8 mouse cellular contexts compared by ENCODE assay signal in the genomic region with DNA sequence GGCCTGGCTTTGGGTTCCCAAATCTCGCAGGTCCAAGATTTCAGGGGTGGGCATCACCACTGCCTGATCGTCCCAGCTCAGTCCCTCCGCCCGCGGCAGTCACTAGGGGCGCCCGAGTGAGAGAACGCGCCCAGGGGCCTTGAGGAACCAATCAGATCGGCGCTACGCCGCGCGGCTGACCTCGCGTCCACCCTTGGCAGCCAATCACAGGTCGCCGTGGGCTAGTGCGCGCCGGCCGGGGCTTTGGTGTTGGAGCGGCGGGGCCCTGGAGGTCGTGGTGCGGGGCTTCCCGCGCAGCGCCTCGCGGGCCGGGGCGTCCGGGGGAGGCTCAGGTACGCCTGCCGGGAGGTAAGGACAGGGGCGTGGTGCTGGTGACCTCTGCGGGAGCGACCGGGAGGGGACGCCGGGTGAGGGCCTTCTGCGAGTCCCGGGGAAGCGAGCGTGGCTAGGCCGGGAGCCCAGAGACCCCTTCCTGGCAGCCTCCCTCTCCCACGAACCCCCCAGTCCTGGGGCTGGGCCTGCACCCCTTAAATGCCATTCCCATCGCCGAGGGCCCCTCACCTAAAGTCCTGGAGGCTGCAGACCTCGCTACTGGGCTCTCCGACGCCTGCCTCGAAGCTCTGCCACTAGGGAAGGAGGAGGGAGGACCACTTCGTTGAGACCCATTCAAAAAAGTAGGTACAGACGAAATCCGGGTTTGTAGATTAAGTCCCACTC. TPM values are rescaled to one million over a fixed set of nuclear protein-coding genes. Genes with fewer than 3 reads are reported as not detected.
DNase-seq lines count a peak whose midpoint lies in the region; ATAC-seq and TF ChIP-seq lines count a peak whose summit lies in the region.

Gene Zfp280b, plus strand, starts transcription at position 249 of the 717 bp plus-strand sequence.

- H3K4me1 ChIP-seq in bone marrow, adult 2 months (ENCODE audit: control insufficient read depth, insufficient read depth, low read length) = no peaks in the 10 kb centered on the region; the same call in 1 of the 2 replicates
- H3K4me1 ChIP-seq in embryonic facial prominence, embryonic 15.5 days = no peaks in the 10 kb centered on the region
- peaks cover 6% of the 10 kb centered on the region; the same call in 1 of the 2 replicates for H3K4me1 ChIP-seq in kidney, embryonic 14.5 days (ENCODE audit: control insufficient read depth, insufficient read depth, low read length)
- H3K4me1 ChIP-seq in limb, embryonic 15.5 days = peaks cover 5% of the 10 kb centered on the region; the same call in 1 of the 2 replicates

- DNase-seq in 416B (ENCODE audit: low read depth) = peak; percentile 92
- peak; percentile 92 for DNase-seq in heart, adult 9 months (ENCODE audit: low spot score in 2 of 2)
- peak; percentile 62 to 80 for DNase-seq in monocyte, adult 2 months (ENCODE audit: low read depth in 1 of 2, low spot score in 2 of 2)
- DNase-seq in spleen, postnatal 36 days (ENCODE audit: low spot score in 2 of 2) = peak; percentile 91 to 94

- no peaks in the 10 kb centered on the region for H3K9me3 ChIP-seq in embryonic facial prominence, embryonic 15.5 days (replicated peaks)
- H3K9me3 ChIP-seq in kidney, embryonic 14.5 days (ENCODE audit: control insufficient read depth, low read length) = no peaks in the 10 kb centered on the region
- no peaks in the 10 kb centered on the region for H3K9me3 ChIP-seq in limb, embryonic 15.5 days

- TF ChIP-seq POLR2A in bone marrow, adult 2 months (IDR thresholded peaks at IDR 0.05; ENCODE audit: borderline replicate concordance, control insufficient read depth, low read depth, low read length) = peak; percentile 52; the same call in 1 of the 2 replicates

- no peaks in the 10 kb centered on the region for H3K27me3 ChIP-seq in embryonic facial prominence, embryonic 15.5 days
- no peaks in the 10 kb centered on the region for H3K27me3 ChIP-seq in kidney, embryonic 14.5 days (ENCODE audit: control insufficient read depth, insufficient read depth, low read length)
- H3K27me3 ChIP-seq in limb, embryonic 15.5 days = no peaks in the 10 kb centered on the region

- TF ChIP-seq CTCF in bone marrow, adult 2 months (IDR thresholded peaks at IDR 0.05; ENCODE audit: control insufficient read depth, insufficient read depth, low read length) = peak; percentile 78

- H3K36me3 ChIP-seq in embryonic facial prominence, embryonic 15.5 days = peaks cover 9% of the 10 kb centered on the region; the same call in 1 of the 2 replicates
- H3K36me3 ChIP-seq in kidney, embryonic 14.5 days (ENCODE audit: control insufficient read depth, insufficient read depth, low read length) = peaks cover 4% of the 10 kb centered on the region; the same call in 1 of the 2 replicates
- peaks cover 12% of the 10 kb centered on the region for H3K36me3 ChIP-seq in limb, embryonic 15.5 days

- H3K27ac ChIP-seq in bone marrow, adult 2 months (ENCODE audit: control insufficient read depth, insufficient read depth, low read depth, low read length, poor library complexity) = peak within 1 kb of the TSS; percentile 55
- peak within 1 kb of the TSS; percentile 61 for H3K27ac ChIP-seq in embryonic facial prominence, embryonic 15.5 days (replicated peaks)
- peak within 1 kb of the TSS; percentile 73 for H3K27ac ChIP-seq in kidney, embryonic 14.5 days (ENCODE audit: low read depth, low read length)
- peak within 1 kb of the TSS; percentile 73 for H3K27ac ChIP-seq in limb, embryonic 15.5 days

- peak within 1 kb of the TSS; percentile 57 for H3K9ac ChIP-seq in embryonic facial prominence, embryonic 15.5 days
- H3K9ac ChIP-seq in kidney, embryonic 14.5 days (ENCODE audit: low read depth, low read length) = peak within 1 kb of the TSS; percentile 96
- H3K9ac ChIP-seq in limb, embryonic 15.5 days = peak within 1 kb of the TSS; percentile 90

- peak within 1 kb of the TSS; percentile 83 for H3K4me3 ChIP-seq in bone marrow, adult 2 months (replicated peaks; ENCODE audit: control insufficient read depth, low read depth, low read length)
- H3K4me3 ChIP-seq in embryonic facial prominence, embryonic 15.5 days (replicated peaks) = peak within 1 kb of the TSS; percentile 77
- peak within 1 kb of the TSS; percentile 85 for H3K4me3 ChIP-seq in kidney, embryonic 14.5 days (ENCODE audit: low read length)
- peak within 1 kb of the TSS; percentile 93 for H3K4me3 ChIP-seq in limb, embryonic 15.5 days

- H3K4me2 ChIP-seq in embryonic facial prominence, embryonic 15.5 days (replicated peaks) = peak within 1 kb of the TSS; percentile 52
- H3K4me2 ChIP-seq in kidney, embryonic 14.5 days (replicated peaks; ENCODE audit: low read depth, low read length) = peak within 1 kb of the TSS; percentile 81
- peak within 1 kb of the TSS; percentile 64 for H3K4me2 ChIP-seq in limb, embryonic 15.5 days

- WGBS in bone marrow, adult 2 months = under 1% methylated on average over 58 of the region's 58 CpGs
- under 1% methylated on average over 58 of the region's 58 CpGs for WGBS in embryonic facial prominence, embryonic 15.5 days
- WGBS in kidney, embryonic 14.5 days = under 1% methylated on average over 55 of the region's 58 CpGs
- under 1% methylated on average over 57 of the region's 58 CpGs for WGBS in limb, embryonic 15.5 days

- peak; percentile 97 for ATAC-seq in embryonic facial prominence, embryonic 15.5 days (ENCODE audit: insufficient number of reproducible peaks, low FRiP score, low TSS enrichment, low read depth)
- peak; percentile 98 for ATAC-seq in kidney, embryonic 14.5 days (ENCODE audit: low FRiP score, low TSS enrichment)
- ATAC-seq in limb, embryonic 15.5 days (ENCODE audit: insufficient number of reproducible peaks, low FRiP score, low TSS enrichment, low read depth) = peak; percentile 94

RNA-seq across cellular contexts. Expression of gene Zfp280b, which starts in this region (rescaled TPM):
- polyA plus RNA-seq in bone marrow, adult 2 months (2011; ENCODE audit: insufficient read depth, insufficient read length, low replicate concordance, missing spikeins) = 3.1 and 4.7 TPM in 2 replicates
- polyA plus RNA-seq in embryonic facial prominence, embryonic 15.5 days (2015; fragmentation: Nextera tagmentation; extraction: Ambion mirVana) = 14.8 and 16.4 TPM in 2 replicates
- 16.7 and 24.9 TPM in 2 replicates for polyA plus RNA-seq in kidney, embryonic 14.5 days (2014; fragmentation: Nextera tagmentation; extraction: Ambion mirVana)
- polyA plus RNA-seq in limb, embryonic 15.5 days (2015; fragmentation: Nextera tagmentation; extraction: Ambion mirVana) = 15.5 and 15.9 TPM in 2 replicates

Comparison
In these comparisons a context has a peak if more than half of its experiments do, and no peak if none do; other contexts are left out.
1. Peak in every context shown above with its lines: DNase-seq, ATAC-seq, H3K4me3 ChIP-seq and H3K27ac ChIP-seq.